8 mouse cellular contexts compared by ENCODE assay signal in the genomic region with DNA sequence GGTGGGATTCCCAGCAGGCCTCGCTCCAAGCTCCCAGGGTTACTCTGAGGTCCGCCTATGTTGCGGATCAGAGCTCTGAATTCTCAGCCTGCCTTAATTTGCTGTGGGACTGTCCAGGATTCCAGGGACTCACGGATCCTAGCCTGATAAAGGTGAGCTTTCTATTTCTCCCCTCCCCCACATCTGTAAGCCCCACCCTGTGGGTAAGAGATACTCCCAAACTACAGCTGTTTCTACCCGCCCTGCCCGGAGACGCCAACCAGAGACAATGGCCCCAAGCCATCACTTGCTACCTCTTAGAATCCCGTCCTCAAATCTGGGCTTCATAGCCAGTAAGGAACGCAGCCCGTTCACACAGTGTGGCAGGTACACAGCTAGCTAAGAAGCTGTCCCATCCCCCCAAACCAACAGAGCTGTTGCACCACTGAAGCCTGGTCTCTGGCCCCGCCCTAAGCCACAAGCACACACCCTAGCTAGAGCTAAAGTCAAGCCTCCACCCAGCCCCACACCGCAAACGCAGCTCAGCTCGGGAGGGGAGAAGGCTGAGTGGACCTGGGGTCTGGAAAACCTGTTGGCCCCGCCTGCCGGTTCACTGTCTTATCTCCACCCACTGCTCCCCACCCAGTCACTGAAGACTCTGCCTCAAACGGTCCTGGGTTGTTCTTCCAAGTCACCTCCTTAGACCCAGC. TPM values are rescaled to one million over a fixed set of nuclear protein-coding genes. Genes with fewer than 3 reads are reported as not detected.
DNase-seq lines count a peak whose midpoint lies in the region; ATAC-seq lines count a peak whose summit lies in the region.

No protein-coding gene starts in this region.

- no peak overlapping the region for H3K27ac ChIP-seq in kidney, embryonic 16.5 days (ENCODE audit: low read length)
- H3K27ac ChIP-seq in embryonic facial prominence, embryonic 13.5 days = no peak overlapping the region
- H3K27ac ChIP-seq in liver, embryonic 12.5 days = peak overlapping the region; percentile 91

- no peak overlapping the region for H3K9ac ChIP-seq in kidney, embryonic 16.5 days (replicated peaks; ENCODE audit: low read length)
- H3K9ac ChIP-seq in embryonic facial prominence, embryonic 13.5 days = 0 out of 2 replicates have a peak overlapping the region, but pooled peaks have one; percentile 16
- peak overlapping the region; percentile 73 for H3K9ac ChIP-seq in liver, embryonic 12.5 days

- H3K4me3 ChIP-seq in kidney, embryonic 16.5 days (ENCODE audit: low read length) = no peak overlapping the region
- H3K4me3 ChIP-seq in embryonic facial prominence, embryonic 13.5 days = no peak overlapping the region
- H3K4me3 ChIP-seq in liver, embryonic 12.5 days = peak overlapping the region; percentile 48

- 12% methylated on average over 17 of the region's 17 CpGs for WGBS in kidney, embryonic 16.5 days
- 5% methylated on average over 17 of the region's 17 CpGs for whole genome bisulfite sequencing in embryonic facial prominence, embryonic 13.5 days
- WGBS in liver, embryonic 12.5 days (ENCODE audit: insufficient replicate concordance) = 9% methylated on average over 17 of the region's 17 CpGs

- no peak for DNase-seq in kidney, adult 9 months
- peak; percentile 86 for DNase-seq in naive thymus-derived CD4-positive, alpha-beta T cell, adult 2 months (ENCODE audit: low read depth)
- DNase-seq in urinary bladder, postnatal 36 days (ENCODE audit: low spot score in 2 of 2) = peak; percentile 35 to 51
- no peak for DNase-seq in right cerebral cortex, postnatal 10 days (ENCODE audit: low spot score in 2 of 2)
- DNase-seq in left cerebral cortex, adult 11 months (ENCODE audit: low spot score) = no peak

- H3K36me3 ChIP-seq in kidney, embryonic 16.5 days (ENCODE audit: insufficient read depth, low read length) = no peaks in the 10 kb centered on the region
- no peaks in the 10 kb centered on the region for H3K36me3 ChIP-seq in embryonic facial prominence, embryonic 13.5 days
- no peaks in the 10 kb centered on the region for H3K36me3 ChIP-seq in liver, embryonic 12.5 days

- ATAC-seq in kidney, embryonic 16.5 days (ENCODE audit: low FRiP score, low TSS enrichment) = peak; percentile 25; the same call in 1 of the 2 replicates
- ATAC-seq in embryonic facial prominence, embryonic 13.5 days (ENCODE audit: insufficient number of reproducible peaks, insufficient read depth, low FRiP score, low TSS enrichment, low read depth) = peak; percentile 56; the same call in 1 of the 2 replicates
- ATAC-seq in liver, embryonic 12.5 days = peak; percentile 95

- H3K9me3 ChIP-seq in kidney, embryonic 16.5 days (ENCODE audit: low read length) = no peaks in the 10 kb centered on the region
- H3K9me3 ChIP-seq in embryonic facial prominence, embryonic 13.5 days = no peaks in the 10 kb centered on the region
- H3K9me3 ChIP-seq in liver, embryonic 12.5 days (replicated peaks) = no peaks in the 10 kb centered on the region

- peaks cover 38% of the 10 kb centered on the region for H3K4me1 ChIP-seq in kidney, embryonic 16.5 days (ENCODE audit: insufficient read depth, low read length)
- H3K4me1 ChIP-seq in embryonic facial prominence, embryonic 13.5 days = peaks cover 49% of the 10 kb centered on the region
- peaks cover 66% of the 10 kb centered on the region for H3K4me1 ChIP-seq in liver, embryonic 12.5 days

- H3K4me2 ChIP-seq in kidney, embryonic 16.5 days (replicated peaks; ENCODE audit: low read depth, low read length) = peak overlapping the region; percentile 27; the same call in 1 of the 2 replicates
- peak overlapping the region; percentile 37 for H3K4me2 ChIP-seq in embryonic facial prominence, embryonic 13.5 days
- H3K4me2 ChIP-seq in liver, embryonic 12.5 days = peak overlapping the region; percentile 83

- H3K27me3 ChIP-seq in kidney, embryonic 16.5 days (ENCODE audit: insufficient read depth, low read length) = peaks cover 7% of the 10 kb centered on the region; the same call in 1 of the 2 replicates
- peaks cover 67% of the 10 kb centered on the region for H3K27me3 ChIP-seq in embryonic facial prominence, embryonic 13.5 days
- H3K27me3 ChIP-seq in liver, embryonic 12.5 days (replicated peaks) = peaks cover 75% of the 10 kb centered on the region

RNA-seq across cellular contexts. Expression of a gene that starts 23.9 kb away (rescaled TPM):
- polyA plus RNA-seq in kidney, embryonic 16.5 days (2015; fragmentation: Nextera tagmentation; extraction: Ambion mirVana) = 0.40 and 0.99 TPM in 2 replicates
- 0.91 and 1.3 TPM in 2 replicates for polyA plus RNA-seq in embryonic facial prominence, embryonic 13.5 days (2015; fragmentation: Nextera tagmentation; extraction: Ambion mirVana)
- 1.9 TPM in 2 replicates for polyA plus RNA-seq in liver, embryonic 12.5 days (2016; fragmentation: Nextera tagmentation; extraction: Ambion mirVana)

Comparison
In these comparisons a context has a peak if more than half of its experiments do, and no peak if none do; other contexts are left out.
1. ATAC-seq: peak in every context shown above with its lines; median percentile 95 in liver, embryonic 12.5 days; 56 in embryonic facial prominence, embryonic 13.5 days; 25 in kidney, embryonic 16.5 days.
2. H3K4me2 ChIP-seq: peak in every context shown above with its lines; median percentile 83 in liver, embryonic 12.5 days; 37 in embryonic facial prominence, embryonic 13.5 days; 27 in kidney, embryonic 16.5 days.
3. DNase-seq: peak in naive thymus-derived CD4-positive, alpha-beta T cell, adult 2 months (single experiment) and urinary bladder, postnatal 36 days (2 of 2); none in kidney, adult 9 months (single experiment), right cerebral cortex, postnatal 10 days (0 of 2) and left cerebral cortex, adult 11 months (single experiment).